Mouse (Mus musculus) cerebellum, adult 8-10 months (tissue): ENCODE measurements at regions not wholly inside any gene's neighbourhood (a gene's known extent, or its start where the extent isn't known, plus 50 kb on each side); places are given as distances from the start of the nearest gene placed in this dataset.

Source experiments
- DNase-seq: peaks from one replicate; pipeline ENCODE4 v3.0.0; 2022

GRCm38 (mm10) chr11:71886771-71887170 lies 137.1 kb downstream of the Wscd1 start:
- peak; percentile 30 for DNase-seq

- DNase-seq: no peak
Observed at GRCm38 (mm10) chr11:71884861-71885260, 135.1 kb downstream of the Wscd1 start.

GRCm38 (mm10) chr11:71881841-71882240 lies 132.1 kb downstream of the Wscd1 start:
- DNase-seq: no peak

- DNase-seq: no peak
Observed at GRCm38 (mm10) chr11:71871297-71871696, 121.6 kb downstream of the Wscd1 start.

GRCm38 (mm10) chr11:71866690-71867089 lies 117.0 kb downstream of the Wscd1 start:
- DNase-seq: no peak

GRCm38 (mm10) chr11:71857926-71858325 lies 108.2 kb downstream of the Wscd1 start:
- peak; percentile 16 for DNase-seq

GRCm38 (mm10) chr11:71855557-71855956 lies 105.8 kb downstream of the Wscd1 start:
- no peak for DNase-seq

- DNase-seq: no peak
Observed at GRCm38 (mm10) chr11:71855058-71855457, 105.3 kb downstream of the Wscd1 start.

GRCm38 (mm10) chr11:71847684-71848367 lies 98.1 kb downstream of the Wscd1 start:
- DNase-seq: peak; percentile 23

- no peak for DNase-seq
Observed at GRCm38 (mm10) chr11:71846496-71846895, 96.8 kb downstream of the Wscd1 start.

GRCm38 (mm10) chr11:71840635-71841443 lies 91.1 kb downstream of the Wscd1 start:
- no peak for DNase-seq
